Mouse (Mus musculus) midbrain, embryonic 14.5 days (tissue): ENCODE measurements around the gene Nod2. TPM values are rescaled to one million over a fixed set of nuclear protein-coding genes. Genes with fewer than 3 reads are reported as not detected.

Source experiments
- ATAC-seq: fragments of 200-750 bp; cut with Nextera tagmentation; 2 replicates; pipeline ENCODE4 v1.8.0; 2017; ENCODE audit warnings: moderate number of reproducible peaks, moderate library complexity; ENCODE audit not compliant: low FRiP score, low TSS enrichment
- DNase-seq: peaks from one replicate; pipeline ENCODE4 v3.0.0-alpha.2; 2015
- H3K27ac ChIP-seq: fragments of 300-500 bp; sonication (generic); replicated peaks from 2 replicates; pipeline ENCODE4 v1.5.1; 2014; ENCODE audit warnings: mild to moderate bottlenecking, low read depth, low read length, moderate library complexity
- H3K27me3 ChIP-seq: fragments of 300-500 bp; sonication (generic); 2 replicates; pipeline ENCODE4 v1.6.1; 2014; ENCODE audit warnings: low read length, control low read depth, mixed read lengths; ENCODE audit not compliant: control insufficient read depth, insufficient read depth
- H3K36me3 ChIP-seq: fragments of 300-500 bp; sonication (generic); 2 replicates; pipeline ENCODE4 v1.6.1; 2014; ENCODE audit warnings: low read length, control low read depth; ENCODE audit not compliant: control insufficient read depth, insufficient read depth
- H3K4me1 ChIP-seq: fragments of 300-500 bp; sonication (generic); 2 replicates; pipeline ENCODE4 v1.6.1; 2014; ENCODE audit warnings: mild to moderate bottlenecking, antibody characterized with exemption, low read length, control low read depth; ENCODE audit not compliant: control insufficient read depth, insufficient read depth
- H3K4me2 ChIP-seq: fragments of 300-500 bp; sonication (generic); 2 replicates; pipeline ENCODE4 v1.6.1; 2014; ENCODE audit warnings: mild to moderate bottlenecking, low read length, moderate library complexity
- H3K4me3 ChIP-seq: fragments of 300-500 bp; sonication (generic); replicated peaks from 2 replicates; pipeline ENCODE4 v1.5.1; 2014; ENCODE audit warnings: low read depth, low read length
- H3K9ac ChIP-seq: fragments of 300-500 bp; sonication (generic); replicated peaks from 2 replicates; pipeline ENCODE4 v1.6.1; 2014; ENCODE audit warnings: mild to moderate bottlenecking, low read length, moderate library complexity
- H3K9me3 ChIP-seq: fragments of 300-500 bp; sonication (generic); 2 replicates; pipeline ENCODE4 v1.6.1; 2016; ENCODE audit warnings: low read length, control low read depth, mixed read lengths; ENCODE audit not compliant: control insufficient read depth
- WGBS: fragments of 180-500 bp; shearing (Covaris S2); extraction: QIAGEN DNeasy Blood & Tissue Kit; methylation state at CpG from one replicate; pipeline ENCODE4 v1.1.7; 2014; 5-methylcytosine and 5-hydroxymethylcytosine counted together
- polyA plus RNA-seq: library from polyadenylated mRNA; unstranded; fragments of >200 nt; fragmentation: Nextera tagmentation; extraction: Ambion mirVana; gene quantifications from 2 replicates; pipeline ENCODE4 v1.2.1, GENCODE M21; 2014

Nod2 gene
- polyA plus RNA-seq, 1 experiment from 2014 or later = 0.07 TPM

DNA sequence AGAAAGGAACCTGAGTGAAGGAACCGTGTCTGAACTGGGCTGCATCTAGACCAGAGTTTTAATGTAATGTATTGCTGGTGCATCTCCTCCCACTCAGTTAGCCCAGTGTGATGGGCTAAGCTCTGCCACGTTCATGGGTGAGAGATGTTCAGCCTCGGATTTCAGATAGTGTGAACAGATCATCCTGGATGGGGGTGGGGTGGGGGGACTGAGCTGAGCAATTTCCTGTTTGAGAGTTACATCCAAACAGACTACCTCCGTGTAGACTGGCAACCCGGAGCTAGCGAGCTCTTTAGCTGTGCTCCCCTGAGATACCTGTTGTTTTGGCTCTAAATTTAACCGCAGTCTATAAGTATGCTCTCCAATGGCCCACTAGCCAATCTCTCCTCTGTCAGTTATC lies 44.8 kb downstream of the Nod2 start:
- Histone ChIP-seq H3K27me3 (no peaks in the 10 kb centered on the region), H3K4me3 (no peak overlapping the region), H3K36me3 (no peaks in the 10 kb centered on the region), H3K27ac (no peak overlapping the region), H3K4me1 (no peaks in the 10 kb centered on the region), H3K9me3 (no peaks in the 10 kb centered on the region), H3K4me2 (no peak overlapping the region), H3K9ac (no peak overlapping the region)
- ATAC-seq = no peak
- 63% methylated on average over 7 of the region's 7 CpGs for WGBS
- DNase-seq = no peak

DNA sequence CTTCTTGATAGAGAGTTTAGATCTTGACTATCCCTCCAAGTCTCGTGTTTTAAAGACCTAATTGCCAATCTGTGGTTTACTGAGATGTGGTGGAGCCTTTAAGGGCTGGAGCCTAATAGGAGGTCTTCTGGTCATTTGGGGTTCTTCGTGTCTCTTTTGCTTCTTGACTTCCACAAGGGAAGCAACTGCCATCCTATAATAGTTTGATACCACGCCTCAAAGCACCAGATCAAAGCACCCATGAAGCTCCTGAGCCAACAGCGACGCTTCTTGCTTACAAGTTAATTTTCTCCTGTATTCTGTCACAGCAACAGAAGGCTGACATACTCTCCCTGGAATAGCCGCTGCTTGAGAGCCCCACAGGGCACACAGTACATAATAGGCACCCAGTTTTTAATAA lies 45.8 kb downstream of the Nod2 start:
- H3K9ac ChIP-seq = no peak overlapping the region
- H3K27ac ChIP-seq = no peak overlapping the region
- no peaks in the 10 kb centered on the region for H3K36me3 ChIP-seq
- H3K4me2 ChIP-seq = no peak overlapping the region
- no peak overlapping the region for H3K4me3 ChIP-seq
- H3K4me1 ChIP-seq = peaks cover 3% of the 10 kb centered on the region; the same call in 1 of the 2 replicates
- WGBS = 62% methylated on average over 6 of the region's 6 CpGs
- H3K27me3 ChIP-seq = no peaks in the 10 kb centered on the region
- H3K9me3 ChIP-seq = no peaks in the 10 kb centered on the region
- ATAC-seq (no peak), DNase-seq (no peak)

DNA sequence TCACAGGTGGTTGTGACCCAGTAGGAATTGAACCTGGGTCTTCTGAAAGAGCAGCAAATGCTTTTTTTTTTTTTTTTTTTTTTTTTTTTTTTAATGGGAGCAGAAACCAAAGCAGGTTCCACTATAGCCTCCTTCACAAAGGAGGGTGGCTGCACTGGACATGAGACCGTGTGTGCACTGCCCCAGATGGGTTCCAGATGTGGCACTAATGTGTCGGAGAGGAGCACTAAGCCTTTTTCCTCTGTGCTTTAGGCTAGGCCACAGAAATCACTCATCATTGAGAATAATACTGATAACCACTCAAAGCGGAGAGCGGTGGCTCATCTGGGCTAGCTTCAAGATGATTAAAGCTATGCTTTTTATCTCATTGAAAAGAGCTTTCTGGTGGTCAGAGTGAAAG lies 46.3 kb downstream of the Nod2 start:
- ATAC-seq (no peak), DNase-seq (no peak)
- peaks cover 5% of the 10 kb centered on the region; the same call in 1 of the 2 replicates for H3K4me1 ChIP-seq
- no peak overlapping the region for H3K27ac ChIP-seq
- H3K4me2 ChIP-seq = no peak overlapping the region
- H3K9ac ChIP-seq = no peak overlapping the region
- no peaks in the 10 kb centered on the region for H3K9me3 ChIP-seq
- no peaks in the 10 kb centered on the region for H3K36me3 ChIP-seq
- H3K4me3 ChIP-seq = no peak overlapping the region
- 89% methylated on average over 4 of the region's 4 CpGs for WGBS
- H3K27me3 ChIP-seq = no peaks in the 10 kb centered on the region

DNA sequence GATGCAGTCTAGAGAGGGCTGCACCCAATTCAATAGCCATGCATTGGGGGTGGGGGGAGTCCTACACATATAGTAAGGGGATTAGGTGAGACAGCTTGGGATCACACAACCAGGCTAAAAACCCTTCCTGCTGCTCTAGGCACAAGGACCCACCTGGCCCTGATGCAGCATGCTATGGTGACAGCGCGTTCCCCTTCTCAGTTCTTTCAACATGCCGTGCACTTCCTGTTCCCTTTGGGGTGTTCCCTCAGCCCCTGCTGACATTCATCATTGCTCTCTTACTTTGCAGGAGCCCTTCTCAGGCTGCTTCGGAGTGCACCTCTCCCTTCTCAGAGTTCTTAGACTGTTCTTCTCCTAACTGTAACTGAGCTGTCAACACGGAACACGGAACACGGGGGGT lies 47.2 kb downstream of the Nod2 start:
- ATAC-seq = no peak
- no peak overlapping the region for H3K27ac ChIP-seq
- WGBS = 81% methylated on average over 7 of the region's 7 CpGs

DNA sequence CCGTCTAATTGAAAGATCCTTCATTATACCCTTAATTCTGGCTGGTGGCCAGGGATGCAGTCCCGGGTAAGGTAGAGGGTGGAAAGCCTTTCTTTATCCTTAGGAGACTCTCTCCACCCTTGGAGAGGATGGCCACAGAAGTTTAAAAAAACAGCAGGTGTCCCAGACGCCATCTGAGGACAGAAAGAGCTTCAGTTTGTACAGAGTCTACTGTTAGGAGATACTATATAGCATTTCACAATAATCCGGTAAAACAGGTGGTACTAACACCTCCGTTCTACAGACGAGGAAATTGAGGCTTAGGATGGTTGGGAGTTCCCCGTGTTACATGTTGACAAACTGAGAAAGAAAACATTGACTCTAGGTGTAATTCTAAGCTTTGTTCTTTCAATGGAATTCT lies 49.1 kb downstream of the Nod2 start:
- peak; percentile 6; the same call in 1 of the 2 replicates for ATAC-seq
- Histone ChIP-seq H3K9ac (0 out of 2 replicates have a peak overlapping the region, but pooled peaks have one; percentile 26), H3K4me3 (peak overlapping the region; percentile 84), H3K4me1 (peaks cover 5% of the 10 kb centered on the region; the same call in 1 of the 2 replicates), H3K36me3 (no peaks in the 10 kb centered on the region), H3K4me2 (peak overlapping the region; percentile 57), H3K9me3 (no peaks in the 10 kb centered on the region), H3K27ac (no peak overlapping the region), H3K27me3 (no peaks in the 10 kb centered on the region)
- WGBS = 20% methylated on average over 7 of the region's 7 CpGs
- no peak for DNase-seq

More for the DNA sequence above, 47.2 kb downstream of the Nod2 start:
- H3K27me3 ChIP-seq = no peaks in the 10 kb centered on the region
- no peaks in the 10 kb centered on the region for H3K36me3 ChIP-seq
- no peak for DNase-seq
- no peak overlapping the region for H3K9ac ChIP-seq
- peaks cover 5% of the 10 kb centered on the region; the same call in 1 of the 2 replicates for H3K4me1 ChIP-seq
- no peak overlapping the region for H3K4me3 ChIP-seq
- H3K9me3 ChIP-seq = no peaks in the 10 kb centered on the region
- H3K4me2 ChIP-seq = no peak overlapping the region

DNA sequence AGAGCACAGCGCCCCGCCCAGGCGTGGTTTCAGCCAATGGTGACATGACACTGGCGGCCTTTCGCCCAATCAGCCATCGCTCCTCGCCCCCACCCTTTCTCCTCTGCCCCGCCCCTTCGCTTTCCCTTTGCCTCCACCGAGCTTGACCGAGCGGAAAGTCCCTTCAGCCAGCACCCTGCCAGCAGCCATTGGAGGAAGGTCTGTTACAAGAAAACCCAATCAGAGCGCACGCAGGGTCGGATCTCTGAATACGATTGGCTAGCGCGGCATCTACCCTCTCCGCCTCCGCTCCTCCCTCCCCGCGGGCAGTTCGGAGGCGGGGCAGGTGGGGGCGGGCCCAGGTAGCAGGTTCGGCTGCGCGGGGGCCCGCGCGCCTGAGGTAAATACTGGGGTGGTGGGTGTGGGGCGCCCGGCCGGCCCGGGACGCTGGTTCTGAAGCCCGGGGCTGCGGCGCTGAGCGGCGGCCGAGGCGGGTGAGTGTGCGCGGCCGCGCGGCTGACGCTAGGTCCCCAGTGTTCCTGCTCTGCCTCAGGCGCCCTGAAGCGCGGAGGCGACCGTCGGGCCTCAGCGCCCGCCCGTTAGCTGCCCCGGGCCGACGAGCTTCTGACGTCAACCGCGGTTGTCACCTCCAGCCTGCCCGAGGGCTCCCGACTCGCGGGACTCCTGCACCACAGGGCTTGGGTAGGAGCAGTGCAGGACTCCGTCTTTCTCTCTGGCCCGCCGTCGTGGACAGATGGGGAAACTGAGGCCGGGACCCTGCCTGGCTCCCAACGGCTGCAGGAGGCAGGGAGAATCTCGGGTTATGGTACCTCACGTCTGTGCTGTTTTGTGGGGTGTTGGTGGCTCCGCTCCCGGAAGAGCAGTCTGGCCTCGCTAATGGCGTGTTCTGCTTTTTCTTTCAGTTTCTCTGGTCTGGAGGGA lies 49.9 kb downstream of the Nod2 start, which contains the start of gene Cyld:
Gene Cyld (plus strand): TSS at position 308 of the 921 bp plus-strand sequence.
- peaks cover 8% of the 10 kb centered on the region; the same call in 1 of the 2 replicates for H3K4me1 ChIP-seq
- H3K27ac ChIP-seq = peak within 1 kb of the TSS; percentile 86
- no peaks in the 10 kb centered on the region for H3K36me3 ChIP-seq
- H3K4me2 ChIP-seq = peak within 1 kb of the TSS; percentile 74
- H3K9me3 ChIP-seq = no peaks in the 10 kb centered on the region
- DNase-seq (peak; percentile 98), ATAC-seq (peak; percentile 98)
- peak within 1 kb of the TSS; percentile 78 for H3K9ac ChIP-seq
- under 1% methylated on average over 72 of the region's 80 CpGs for WGBS
- H3K4me3 ChIP-seq = peak within 1 kb of the TSS; percentile 84
- H3K27me3 ChIP-seq = no peaks in the 10 kb centered on the region

DNA sequence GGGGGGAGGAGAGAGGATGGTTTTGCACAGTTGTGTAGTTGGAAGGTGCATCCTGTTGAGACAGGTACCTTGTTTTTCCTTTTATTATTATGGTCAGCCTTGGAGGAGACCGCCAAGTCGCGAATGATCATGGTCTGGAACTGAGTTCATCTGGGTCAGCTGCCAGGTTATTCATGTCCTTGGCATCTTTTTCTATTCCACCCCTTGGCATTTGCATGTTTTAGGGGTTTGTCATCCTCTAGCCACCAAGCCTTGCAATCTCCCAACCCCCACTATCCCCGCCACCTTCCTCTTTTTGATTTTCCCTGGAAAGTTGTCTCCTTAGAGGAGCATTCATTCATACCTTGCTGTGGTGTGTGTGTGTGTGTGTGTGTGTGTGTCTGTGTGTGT lies 50.5 kb downstream of the Nod2 start:
- H3K4me3 ChIP-seq = peak overlapping the region; percentile 84
- WGBS = 19% methylated on average over 4 of the region's 4 CpGs
- H3K36me3 ChIP-seq = no peaks in the 10 kb centered on the region
- DNase-seq = no peak
- H3K9me3 ChIP-seq = no peaks in the 10 kb centered on the region
- no peaks in the 10 kb centered on the region for H3K27me3 ChIP-seq
- H3K9ac ChIP-seq = peak overlapping the region; percentile 78
- peaks cover 8% of the 10 kb centered on the region; the same call in 1 of the 2 replicates for H3K4me1 ChIP-seq
- peak overlapping the region; percentile 74 for H3K4me2 ChIP-seq
- no peak for ATAC-seq
- peak overlapping the region; percentile 86; the same call in 1 of the 2 replicates for H3K27ac ChIP-seq

DNA sequence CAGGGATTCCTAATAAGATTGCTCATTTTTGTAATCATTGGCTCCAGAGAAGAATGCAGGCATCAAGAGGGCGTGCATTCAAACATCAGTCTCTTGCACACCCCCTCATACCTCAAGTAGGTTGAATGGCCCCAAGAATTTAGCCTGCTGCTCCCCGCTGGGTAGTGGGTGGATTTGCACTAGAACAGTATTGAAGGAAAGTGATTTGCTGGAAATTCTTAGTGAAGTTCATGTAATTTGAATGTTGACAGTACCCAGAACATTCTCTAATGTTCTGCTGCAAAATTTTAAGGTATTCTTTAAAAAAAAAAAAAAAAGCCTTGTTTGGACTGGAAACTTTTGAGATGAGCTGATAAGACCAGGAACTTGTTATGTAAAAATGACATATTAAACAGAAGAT lies 50.9 kb downstream of the Nod2 start:
- Histone ChIP-seq H3K4me3 (peak overlapping the region; percentile 84), H3K27me3 (no peaks in the 10 kb centered on the region), H3K36me3 (no peaks in the 10 kb centered on the region), H3K9me3 (no peaks in the 10 kb centered on the region), H3K27ac (no peak overlapping the region), H3K9ac (peak overlapping the region; percentile 78; the same call in 1 of the 2 replicates), H3K4me2 (peak overlapping the region; percentile 74), H3K4me1 (peaks cover 8% of the 10 kb centered on the region; the same call in 1 of the 2 replicates)
- 39% methylated on average over 2 of the region's 2 CpGs for WGBS
- DNase-seq (peak; percentile 7), ATAC-seq (no peak)
